Mouse (Mus musculus) kidney, postnatal 0 days (tissue): Measurements from ENCODE around the gene Senp3. TPM values are rescaled to one million over a fixed set of nuclear protein-coding genes. Genes with fewer than 3 reads are reported as not detected.
A peak's percentile ranks its signal among the peaks of the same experiment; 100 is the strongest.

Experiments
- ATAC-seq: fragments of 200-750 bp; cut with Nextera tagmentation; replicated peaks from 2 replicates; pipeline ENCODE4 v1.8.0; 2017; ENCODE audit warnings: low read depth, moderate number of reproducible peaks, moderate TSS enrichment, moderate library complexity; ENCODE audit not compliant: low FRiP score
- DNase-seq: peaks from one replicate; pipeline ENCODE4 v3.0.0-alpha.2; 2016; ENCODE audit warnings: low spot score
- H3K27ac ChIP-seq: fragments of 300-500 bp; sonication (generic); 2 replicates; pipeline ENCODE4 v1.5.1; 2014; ENCODE audit warnings: mild to moderate bottlenecking
- H3K27me3 ChIP-seq: fragments of 300-500 bp; sonication (generic); 2 replicates; pipeline ENCODE4 v1.6.1; 2014; ENCODE audit warnings: low read length, mixed read lengths; ENCODE audit not compliant: insufficient read depth
- H3K36me3 ChIP-seq: fragments of 300-500 bp; sonication (generic); 2 replicates; pipeline ENCODE4 v1.6.1; 2014; ENCODE audit warnings: low read length, mixed read lengths; ENCODE audit not compliant: insufficient read depth
- H3K4me1 ChIP-seq: fragments of 300-500 bp; sonication (generic); replicated peaks from 2 replicates; pipeline ENCODE4 v1.6.1; 2014; ENCODE audit warnings: antibody characterized with exemption, low read length, mixed read lengths; ENCODE audit not compliant: insufficient read depth
- H3K4me2 ChIP-seq: fragments of 300-500 bp; sonication (generic); 2 replicates; pipeline ENCODE4 v1.6.1; 2014; ENCODE audit warnings: mild to moderate bottlenecking, low read length, moderate library complexity, mixed read lengths
- H3K4me3 ChIP-seq: fragments of 300-500 bp; sonication (generic); replicated peaks from 2 replicates; pipeline ENCODE4 v1.5.1; 2014; ENCODE audit warnings: low read depth, low read length
- H3K9ac ChIP-seq: fragments of 300-500 bp; sonication (generic); 2 replicates; pipeline ENCODE4 v1.6.1; 2014; ENCODE audit warnings: low read depth, low read length
- H3K9me3 ChIP-seq: fragments of 300-500 bp; sonication (generic); replicated peaks from 2 replicates; pipeline ENCODE4 v1.6.1; 2016; ENCODE audit warnings: low read length, inconsistent platforms, mixed read lengths
- CTCF ChIP-seq: IDR thresholded peaks from 2 replicates; pipeline ENCODE4 v1.5.1; 2016; ENCODE audit warnings: antibody characterized with exemption, low read depth, mild to moderate bottlenecking, moderate library complexity
- WGBS: fragments of 180-500 bp; shearing (Covaris S2); extraction: QIAGEN DNeasy Blood & Tissue Kit; methylation state at CpG from one replicate; pipeline ENCODE4 v1.1.7; 2014; 5-methylcytosine and 5-hydroxymethylcytosine counted together
- polyA plus RNA-seq: library from polyadenylated mRNA; unstranded; fragments of >200 nt; fragmentation: Nextera tagmentation; extraction: Ambion mirVana; gene quantifications from 2 replicates; pipeline ENCODE4 v1.2.1, GENCODE M21; 2015

Senp3 gene
- polyA plus RNA-seq, 1 experiment from 2014 or later = 52.2 TPM

- peak; percentile 11; the same call in 1 of the 2 replicates for TF ChIP-seq CTCF
- no peak for DNase-seq
- H3K4me2 ChIP-seq = no peak overlapping the region
- no peaks in the 10 kb centered on the region for H3K9me3 ChIP-seq
- H3K27me3 ChIP-seq = no peaks in the 10 kb centered on the region
- no peak for ATAC-seq
- WGBS = 75% methylated on average over 6 of the region's 6 CpGs
- no peak overlapping the region for H3K27ac ChIP-seq
- no peak overlapping the region for H3K9ac ChIP-seq
- H3K36me3 ChIP-seq = no peaks in the 10 kb centered on the region
- no peaks in the 10 kb centered on the region for H3K4me1 ChIP-seq
- no peak overlapping the region for H3K4me3 ChIP-seq
These were observed 37.5 kb upstream of the Senp3 start for GRCm38 (mm10) chr11:69719423-69719822.

DNA sequence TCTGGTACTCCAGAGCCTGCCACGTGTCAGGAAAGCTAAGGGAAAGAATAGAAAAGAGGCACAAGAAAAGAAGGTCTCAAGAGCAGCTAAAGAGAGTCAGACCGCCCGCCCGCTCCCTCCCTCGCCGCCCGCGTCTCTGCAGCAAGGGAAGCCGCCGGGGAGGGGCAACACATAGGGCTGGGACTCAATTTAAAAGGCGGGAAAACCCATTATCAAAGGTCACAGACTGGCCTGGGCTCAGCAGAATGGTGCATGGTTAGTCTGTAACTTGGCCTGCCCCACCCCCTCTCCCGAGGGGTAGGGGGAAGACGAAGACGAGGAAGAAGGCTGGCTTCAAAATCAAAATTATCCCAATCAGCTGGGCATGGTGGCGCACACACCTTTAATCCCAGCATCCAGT lies 36.8 kb upstream of the Senp3 start:
- no peak for DNase-seq
- 38% methylated on average over 15 of the region's 15 CpGs for WGBS
- no peak overlapping the region for H3K27ac ChIP-seq
- no peaks in the 10 kb centered on the region for H3K27me3 ChIP-seq
- H3K9me3 ChIP-seq = no peaks in the 10 kb centered on the region
- TF ChIP-seq CTCF = no peak
- no peak overlapping the region for H3K4me3 ChIP-seq
- no peaks in the 10 kb centered on the region for H3K4me1 ChIP-seq
- H3K36me3 ChIP-seq = no peaks in the 10 kb centered on the region
- H3K9ac ChIP-seq = no peak overlapping the region
- no peak for ATAC-seq
- no peak overlapping the region for H3K4me2 ChIP-seq

DNA sequence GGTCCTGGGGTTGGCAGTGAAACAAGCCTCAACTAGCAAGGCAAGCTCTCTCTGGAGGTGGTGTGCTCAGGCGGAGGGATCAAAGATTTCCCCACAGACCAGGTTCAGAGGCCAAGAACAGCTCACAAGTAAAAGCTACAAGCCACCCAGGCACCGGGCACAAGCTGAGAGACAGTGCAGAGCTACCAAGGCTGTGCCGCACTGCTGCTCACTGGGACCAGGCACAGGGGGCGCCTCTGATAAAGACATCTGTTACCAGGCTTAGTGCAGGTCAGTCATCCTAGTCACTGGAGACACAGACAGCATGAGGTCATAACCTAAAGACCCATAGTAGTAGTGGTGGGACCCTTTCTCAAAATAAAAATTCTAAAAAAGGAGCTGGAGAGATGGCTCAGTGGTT lies 35.1 kb upstream of the Senp3 start:
- H3K4me3 ChIP-seq = no peak overlapping the region
- no peak overlapping the region for H3K4me2 ChIP-seq
- no peak overlapping the region for H3K27ac ChIP-seq
- no peak for ATAC-seq
- no peaks in the 10 kb centered on the region for H3K9me3 ChIP-seq
- no peak for DNase-seq
- no peaks in the 10 kb centered on the region for H3K36me3 ChIP-seq
- H3K27me3 ChIP-seq = no peaks in the 10 kb centered on the region
- WGBS = 71% methylated on average over 4 of the region's 4 CpGs
- no peak for TF ChIP-seq CTCF
- H3K4me1 ChIP-seq = no peaks in the 10 kb centered on the region
- no peak overlapping the region for H3K9ac ChIP-seq

GRCm38 (mm10) chr11:69715929-69716328 lies 34.0 kb upstream of the Senp3 start:
- no peaks in the 10 kb centered on the region for H3K27me3 ChIP-seq
- no peak overlapping the region for H3K9ac ChIP-seq
- H3K4me1 ChIP-seq = no peaks in the 10 kb centered on the region
- peak overlapping the region; percentile 83; the same call in 1 of the 2 replicates for H3K27ac ChIP-seq
- TF ChIP-seq CTCF = no peak
- no peak for ATAC-seq
- H3K9me3 ChIP-seq = no peaks in the 10 kb centered on the region
- 18% methylated on average over 5 of the region's 5 CpGs for WGBS
- H3K36me3 ChIP-seq = no peaks in the 10 kb centered on the region
- H3K4me3 ChIP-seq = no peak overlapping the region
- DNase-seq = peak; percentile 82
- H3K4me2 ChIP-seq = no peak overlapping the region

GRCm38 (mm10) chr11:69715482-69715881 lies 33.6 kb upstream of the Senp3 start:
- ATAC-seq (no peak), DNase-seq (peak; percentile 38)
- Histone ChIP-seq H3K27ac (peak overlapping the region; percentile 83), H3K9me3 (no peaks in the 10 kb centered on the region), H3K36me3 (no peaks in the 10 kb centered on the region), H3K4me2 (no peak overlapping the region), H3K27me3 (no peaks in the 10 kb centered on the region), H3K9ac (no peak overlapping the region), H3K4me1 (no peaks in the 10 kb centered on the region), H3K4me3 (no peak overlapping the region)
- whole genome bisulfite sequencing = 54% methylated on average over 9 of the region's 9 CpGs
- TF ChIP-seq CTCF = peak; percentile 76

- H3K9me3 ChIP-seq = no peaks in the 10 kb centered on the region
These were observed 32.9 kb upstream of the Senp3 start for GRCm38 (mm10) chr11:69714636-69715329.

More at GRCm38 (mm10) chr11:69714636-69715329, 32.9 kb upstream of the Senp3 start:
- WGBS = 35% methylated on average over 18 of the region's 18 CpGs
- no peaks in the 10 kb centered on the region for H3K4me1 ChIP-seq
- ATAC-seq = peak; percentile 68
- no peak overlapping the region for H3K9ac ChIP-seq
- H3K36me3 ChIP-seq = no peaks in the 10 kb centered on the region
- no peaks in the 10 kb centered on the region for H3K27me3 ChIP-seq
- DNase-seq = peak; percentile 63
- H3K4me3 ChIP-seq = no peak overlapping the region
- peak overlapping the region; percentile 83 for H3K27ac ChIP-seq
- H3K4me2 ChIP-seq = no peak overlapping the region
- TF ChIP-seq CTCF = no peak
